Mouse (Mus musculus): ENCODE results near the gene C1qtnf2.

DNA sequence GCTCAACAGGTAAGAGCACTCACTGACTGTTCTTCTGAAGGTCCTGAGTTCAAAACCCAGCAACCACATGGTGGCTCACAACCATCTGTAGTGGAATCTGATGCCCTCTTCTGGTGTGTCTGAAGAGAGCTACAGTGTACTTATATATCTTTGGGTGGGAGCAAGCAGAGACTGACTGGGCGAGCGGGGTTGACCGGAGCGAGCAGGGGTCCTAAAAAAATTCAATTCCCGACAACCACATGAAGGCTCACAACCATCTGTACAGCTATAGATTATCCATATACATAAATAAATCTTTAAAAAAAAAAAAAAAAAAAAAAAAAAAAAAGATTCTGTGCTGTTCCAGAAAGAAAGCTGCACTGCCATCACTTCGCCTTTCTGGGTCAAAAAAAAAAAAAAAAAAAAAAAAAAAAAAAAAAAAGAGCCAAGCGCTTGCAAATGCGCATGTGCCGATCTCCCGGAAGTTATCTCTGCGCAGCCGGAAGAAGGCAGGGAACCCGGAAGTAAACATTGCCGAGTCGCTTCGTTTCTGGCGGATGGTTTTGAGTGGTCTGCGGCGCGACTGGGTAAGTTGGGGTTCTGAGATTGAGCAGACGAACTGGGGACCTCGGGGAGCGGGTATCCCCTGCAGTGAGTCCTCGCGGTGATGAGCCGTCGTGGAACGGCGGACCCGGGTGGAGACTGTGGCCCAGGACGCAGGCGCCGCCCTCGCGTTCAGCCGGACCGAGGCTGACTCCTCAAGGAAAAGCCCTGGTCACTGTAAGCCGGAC lies 40.6 kb upstream of the C1qtnf2 start, which contains the start of gene Slu7:
- no peak for TF ChIP-seq CTCF (conservative IDR thresholded peaks at IDR 0.05; ENCODE audit: insufficient read depth, insufficient read length, low read depth, low read length)
- TF ChIP-seq POLR2A (IDR thresholded peaks at IDR 0.05; ENCODE audit: low read depth, low read length): no peak

Measured in kidney, adult 2 months (tissue).